Mouse (Mus musculus): ENCODE data around the gene 4921539E11Rik. TPM values are rescaled to one million over a fixed set of nuclear protein-coding genes. Genes with fewer than 3 reads are reported as not detected.

Gene 4921539E11Rik
- polyA plus RNA-seq, 1 experiment, result not detected

- H3K4me1 ChIP-seq (ENCODE audit: control insufficient read depth, insufficient read depth, low read length), result no peaks in the 10 kb centered on the region
- no peak overlapping the region for H3K4me3 ChIP-seq (ENCODE audit: low read depth, low read length)
- peaks cover 7% of the 10 kb centered on the region for H3K9me3 ChIP-seq (replicated peaks; ENCODE audit: control insufficient read depth, insufficient read depth, low read length, poor library complexity, severe bottlenecking)
- no peaks in the 10 kb centered on the region for H3K27me3 ChIP-seq (ENCODE audit: control insufficient read depth, insufficient read depth, low read length, poor library complexity, severe bottlenecking)
- TF ChIP-seq POLR2A (IDR thresholded peaks at IDR 0.05; ENCODE audit: insufficient read depth, low read length) (no peak), CTCF (IDR thresholded peaks at IDR 0.05; ENCODE audit: low read depth, low read length) (no peak), EP300 (IDR thresholded peaks at IDR 0.05; ENCODE audit: insufficient read depth, low read depth, low read length) (no peak)
- H3K9ac ChIP-seq (ENCODE audit: low read depth, poor library complexity, severe bottlenecking), result no peak overlapping the region
- no peaks in the 10 kb centered on the region for H3K36me3 ChIP-seq (ENCODE audit: control insufficient read depth, insufficient read depth, low read length, poor library complexity, severe bottlenecking)
- no peak overlapping the region for H3K27ac ChIP-seq (ENCODE audit: insufficient read depth, low read length)
Measured at GRCm38 (mm10) chr4:103221789-103222188, 68.9 kb downstream of the 4921539E11Rik start.

- Histone ChIP-seq H3K4me3 (ENCODE audit: low read depth, low read length) (no peak overlapping the region), H3K27ac (ENCODE audit: insufficient read depth, low read length) (no peak overlapping the region)
- TF ChIP-seq CTCF (IDR thresholded peaks at IDR 0.05; ENCODE audit: low read depth, low read length) (no peak), EP300 (IDR thresholded peaks at IDR 0.05; ENCODE audit: insufficient read depth, low read depth, low read length) (no peak), POLR2A (IDR thresholded peaks at IDR 0.05; ENCODE audit: insufficient read depth, low read length) (no peak)
Measured at GRCm38 (mm10) chr4:103219011-103219410, 71.7 kb downstream of the 4921539E11Rik start.

GRCm38 (mm10) chr4:103216046-103216445, 74.6 kb downstream of the 4921539E11Rik start:
- Histone ChIP-seq H3K27me3 (ENCODE audit: control insufficient read depth, insufficient read depth, low read length, poor library complexity, severe bottlenecking) (no peaks in the 10 kb centered on the region), H3K4me3 (ENCODE audit: low read depth, low read length) (no peak overlapping the region), H3K9ac (ENCODE audit: low read depth, poor library complexity, severe bottlenecking) (no peak overlapping the region), H3K9me3 (replicated peaks; ENCODE audit: control insufficient read depth, insufficient read depth, low read length, poor library complexity, severe bottlenecking) (no peaks in the 10 kb centered on the region), H3K4me1 (ENCODE audit: control insufficient read depth, insufficient read depth, low read length) (no peaks in the 10 kb centered on the region), H3K36me3 (ENCODE audit: control insufficient read depth, insufficient read depth, low read length, poor library complexity, severe bottlenecking) (no peaks in the 10 kb centered on the region; the same call in 1 of the 2 replicates), H3K27ac (ENCODE audit: insufficient read depth, low read length) (no peak overlapping the region)
- TF ChIP-seq POLR2A (IDR thresholded peaks at IDR 0.05; ENCODE audit: insufficient read depth, low read length) (no peak), EP300 (IDR thresholded peaks at IDR 0.05; ENCODE audit: insufficient read depth, low read depth, low read length) (no peak), CTCF (IDR thresholded peaks at IDR 0.05; ENCODE audit: low read depth, low read length) (no peak)

More at GRCm38 (mm10) chr4:103219011-103219410, 71.7 kb downstream of the 4921539E11Rik start:
- no peaks in the 10 kb centered on the region for H3K4me1 ChIP-seq (ENCODE audit: control insufficient read depth, insufficient read depth, low read length)
- H3K9me3 ChIP-seq (replicated peaks; ENCODE audit: control insufficient read depth, insufficient read depth, low read length, poor library complexity, severe bottlenecking), result no peaks in the 10 kb centered on the region
- H3K36me3 ChIP-seq (ENCODE audit: control insufficient read depth, insufficient read depth, low read length, poor library complexity, severe bottlenecking), result no peaks in the 10 kb centered on the region
- H3K27me3 ChIP-seq (ENCODE audit: control insufficient read depth, insufficient read depth, low read length, poor library complexity, severe bottlenecking), result no peaks in the 10 kb centered on the region
- no peak overlapping the region for H3K9ac ChIP-seq (ENCODE audit: low read depth, poor library complexity, severe bottlenecking)

- Histone ChIP-seq H3K9ac (ENCODE audit: low read depth, poor library complexity, severe bottlenecking) (peak within 1 kb of the TSS; percentile 97), H3K27ac (ENCODE audit: insufficient read depth, low read length) (peak within 1 kb of the TSS; percentile 39), H3K9me3 (replicated peaks; ENCODE audit: control insufficient read depth, insufficient read depth, low read length, poor library complexity, severe bottlenecking) (no peaks in the 10 kb centered on the region), H3K4me3 (ENCODE audit: low read depth, low read length) (peak within 1 kb of the TSS; percentile 87), H3K36me3 (ENCODE audit: control insufficient read depth, insufficient read depth, low read length, poor library complexity, severe bottlenecking) (no peaks in the 10 kb centered on the region; the same call in 1 of the 2 replicates), H3K4me1 (ENCODE audit: control insufficient read depth, insufficient read depth, low read length) (no peaks in the 10 kb centered on the region), H3K27me3 (ENCODE audit: control insufficient read depth, insufficient read depth, low read length, poor library complexity, severe bottlenecking) (no peaks in the 10 kb centered on the region)
- no peak for TF ChIP-seq CTCF (IDR thresholded peaks at IDR 0.05; ENCODE audit: low read depth, low read length)
- no peak for TF ChIP-seq POLR2A (IDR thresholded peaks at IDR 0.05; ENCODE audit: insufficient read depth, low read length)
- no peak for TF ChIP-seq EP300 (IDR thresholded peaks at IDR 0.05; ENCODE audit: insufficient read depth, low read depth, low read length)
Measured at GRCm38 (mm10) chr4:103214925-103215820, 75.5 kb downstream of the 4921539E11Rik start, which contains the start of gene Slc35d1. Slc35d1 (minus strand) TSS chr4:103215164.

GRCm38 (mm10) chr4:103214498-103214924, 76.2 kb downstream of the 4921539E11Rik start:
- Histone ChIP-seq H3K27ac (ENCODE audit: insufficient read depth, low read length) (no peak overlapping the region), H3K4me3 (ENCODE audit: low read depth, low read length) (peak overlapping the region; percentile 87)

More at GRCm38 (mm10) chr4:103214498-103214924, 76.2 kb downstream of the 4921539E11Rik start:
- TF ChIP-seq CTCF (IDR thresholded peaks at IDR 0.05; ENCODE audit: low read depth, low read length) (no peak), EP300 (IDR thresholded peaks at IDR 0.05; ENCODE audit: insufficient read depth, low read depth, low read length) (no peak)
- peak overlapping the region; percentile 97 for H3K9ac ChIP-seq (ENCODE audit: low read depth, poor library complexity, severe bottlenecking)
- H3K9me3 ChIP-seq (replicated peaks; ENCODE audit: control insufficient read depth, insufficient read depth, low read length, poor library complexity, severe bottlenecking), result no peaks in the 10 kb centered on the region
- H3K27me3 ChIP-seq (ENCODE audit: control insufficient read depth, insufficient read depth, low read length, poor library complexity, severe bottlenecking), result no peaks in the 10 kb centered on the region
- H3K36me3 ChIP-seq (ENCODE audit: control insufficient read depth, insufficient read depth, low read length, poor library complexity, severe bottlenecking), result peaks cover 4% of the 10 kb centered on the region
- H3K4me1 ChIP-seq (ENCODE audit: control insufficient read depth, insufficient read depth, low read length), result no peaks in the 10 kb centered on the region
